Mouse (Mus musculus): ENCODE measurements around the gene Apeh.

GRCm38 (mm10) chr9:108046582-108046981 is 47.8 kb downstream of the Apeh start:
- TF ChIP-seq GATA1 (IDR thresholded peaks at IDR 0.05; ENCODE audit: borderline replicate concordance, low read length) (no peak), CTCF (IDR thresholded peaks at IDR 0.05; ENCODE audit: low read depth, low read length) (no peak), POLR2AphosphoS5 (IDR thresholded peaks at IDR 0.05; ENCODE audit: insufficient replicate concordance, low read depth, low read length) (no peak), TAL1 (conservative IDR thresholded peaks at IDR 0.05; ENCODE audit: low read depth, low read length) (no peak)

All from G1E (cell line).